Mouse (Mus musculus) heart, adult 18-20 months (tissue): ENCODE measurements around the gene Camta1. TPM values are rescaled to one million over a fixed set of nuclear protein-coding genes. Genes with fewer than 3 reads are reported as not detected.

Experiments used
- DNase-seq, 2 experiments: peaks; one replicate each; pipeline ENCODE4 v3.0.0; 2021 to 2022; ENCODE audit warnings: mixed read lengths in 1 of 2
- total RNA-seq, 2 experiments: library from RNA; stranded (reverse); gene quantifications; 2 replicates each; pipeline ENCODE4 v1.2.3; 2021

The Camta1 gene
- total RNA-seq, 2 experiments from 2014 or later: 207 to 208 TPM

GRCm38 (mm10) chr4:151738875-151739274 is 122.8 kb downstream of the Camta1 start:
- DNase-seq: no peak

GRCm38 (mm10) chr4:151738280-151738679 is 123.4 kb downstream of the Camta1 start:
- no peak for DNase-seq

DNA sequence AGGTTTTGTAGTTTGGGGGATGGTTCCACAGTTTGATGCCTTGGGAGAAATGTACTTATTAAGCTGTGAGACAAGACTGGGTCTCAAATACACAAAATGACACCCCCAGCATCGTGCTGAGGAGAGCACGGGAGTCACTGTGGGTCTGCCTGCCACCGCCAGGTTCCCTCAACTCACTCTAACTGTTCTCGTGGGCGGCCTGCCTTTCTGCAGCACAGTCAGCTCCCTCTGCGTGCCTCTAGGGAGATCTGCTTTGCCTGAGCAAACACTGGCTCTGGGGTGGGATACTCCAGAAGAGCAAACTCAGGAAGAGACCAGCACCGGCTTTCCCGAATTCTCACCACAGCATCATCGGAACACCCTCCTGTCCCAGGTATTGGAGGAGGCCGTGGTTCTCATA is 129.0 kb downstream of the Camta1 start:
- no peak for DNase-seq

DNA sequence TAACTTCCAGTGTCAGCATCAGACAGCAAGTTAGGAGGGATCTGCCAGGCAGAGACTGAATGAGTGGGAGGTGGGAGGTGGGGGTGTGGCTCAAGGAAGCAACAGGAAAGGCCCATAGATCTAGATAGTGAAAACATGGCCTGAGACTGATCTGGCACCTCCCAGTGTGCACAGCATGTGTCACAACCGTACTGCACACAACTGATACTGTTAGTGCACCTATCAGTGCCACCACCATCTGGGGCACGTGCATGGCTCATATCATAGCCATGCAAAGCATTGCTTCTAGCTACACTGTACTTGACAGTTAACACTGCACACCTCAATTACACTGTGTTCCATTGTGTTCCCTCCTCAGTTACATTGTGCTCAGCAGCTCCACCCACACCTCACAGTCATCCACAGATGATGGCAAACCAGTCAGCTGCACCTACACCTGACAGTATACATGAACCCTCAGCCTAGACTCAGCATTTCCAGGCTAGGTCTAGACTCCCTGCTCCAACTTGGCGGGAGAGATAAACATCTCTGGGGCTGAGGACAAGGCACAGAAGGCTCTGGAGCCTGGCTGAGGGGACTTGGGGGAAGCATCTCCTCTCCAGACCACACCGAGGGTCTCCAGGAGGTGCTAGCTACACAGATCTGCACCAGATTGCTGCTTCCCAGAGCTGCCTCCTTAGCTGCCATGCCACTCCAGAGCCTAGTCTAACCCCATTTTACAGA is 131.5 kb downstream of the Camta1 start:
- no peak for DNase-seq

DNA sequence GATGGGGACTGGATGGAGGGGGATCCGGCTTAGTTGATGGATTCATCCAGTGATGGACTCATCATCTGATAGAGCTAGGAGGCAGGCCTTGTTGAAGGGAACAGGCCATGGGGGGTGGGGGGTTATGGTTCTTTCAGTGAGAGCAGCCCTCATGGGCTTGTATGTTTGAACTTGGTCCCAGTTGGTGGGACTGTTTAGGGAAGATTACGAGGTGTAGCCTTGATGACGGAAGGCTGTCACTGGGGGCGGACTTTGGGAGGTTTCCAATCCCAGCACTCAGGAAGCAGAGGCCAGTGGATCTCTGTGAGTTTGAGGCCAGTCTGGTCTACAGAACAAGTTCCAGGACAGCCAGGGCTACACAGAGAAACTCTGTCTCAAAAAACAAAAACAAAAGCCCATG is 132.6 kb downstream of the Camta1 start:
- DNase-seq: no peak

DNA sequence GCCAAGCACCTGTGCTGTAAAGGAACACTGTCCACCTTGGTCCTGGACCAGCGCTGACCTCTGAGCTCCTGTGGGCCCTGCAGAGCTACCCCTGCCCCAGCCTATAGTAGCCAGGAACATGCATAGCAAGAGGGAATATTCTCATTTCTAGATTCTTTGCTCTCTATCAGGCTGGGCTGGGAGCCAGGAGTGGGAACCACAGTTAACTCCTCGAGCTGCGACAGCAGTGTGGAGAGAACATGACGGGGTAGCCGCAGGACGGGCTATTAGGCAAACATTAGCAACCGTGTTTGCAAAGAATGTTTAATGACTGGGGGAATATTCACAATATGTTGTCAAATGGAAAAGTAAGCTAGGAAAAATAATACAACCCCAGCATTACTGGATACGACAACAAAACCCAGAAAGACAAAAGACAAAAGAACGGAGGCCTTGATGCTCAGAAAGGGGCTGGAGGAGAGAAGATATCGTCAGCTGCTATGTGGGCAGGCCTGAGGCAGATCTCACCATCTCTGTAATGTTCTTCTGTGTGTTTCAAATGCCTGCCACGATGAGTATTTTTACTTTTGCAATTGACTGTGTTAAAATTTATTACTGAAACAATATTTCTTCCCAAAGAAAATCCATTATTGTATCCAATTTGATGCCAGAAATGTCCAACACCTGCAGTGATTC is 133.1 kb downstream of the Camta1 start:
- DNase-seq: no peak

DNA sequence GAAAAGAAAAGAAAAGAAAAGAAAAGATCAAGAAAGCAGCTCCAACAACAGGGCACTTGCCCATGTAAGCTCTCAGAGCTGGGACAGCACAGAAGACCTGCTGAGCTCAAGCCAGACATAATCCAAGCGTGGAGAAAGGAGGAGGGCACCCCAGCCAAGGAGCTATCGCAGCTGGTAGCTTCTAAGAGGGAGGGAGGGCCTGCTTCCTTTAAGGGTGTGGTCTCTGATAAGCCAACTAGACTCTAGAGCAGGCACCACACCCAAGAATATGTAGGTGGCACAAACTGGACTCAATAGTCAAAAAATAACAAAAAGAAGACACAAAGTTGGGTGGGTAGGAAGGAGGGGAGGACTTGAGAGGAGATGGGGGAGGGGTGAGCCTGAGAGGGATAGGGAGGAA is 135.3 kb downstream of the Camta1 start:
- no peak for DNase-seq

GRCm38 (mm10) chr4:151724897-151725296 is 136.8 kb downstream of the Camta1 start:
- DNase-seq: no peak

GRCm38 (mm10) chr4:151720722-151721467 is 140.8 kb downstream of the Camta1 start:
- DNase-seq: no peak

DNA sequence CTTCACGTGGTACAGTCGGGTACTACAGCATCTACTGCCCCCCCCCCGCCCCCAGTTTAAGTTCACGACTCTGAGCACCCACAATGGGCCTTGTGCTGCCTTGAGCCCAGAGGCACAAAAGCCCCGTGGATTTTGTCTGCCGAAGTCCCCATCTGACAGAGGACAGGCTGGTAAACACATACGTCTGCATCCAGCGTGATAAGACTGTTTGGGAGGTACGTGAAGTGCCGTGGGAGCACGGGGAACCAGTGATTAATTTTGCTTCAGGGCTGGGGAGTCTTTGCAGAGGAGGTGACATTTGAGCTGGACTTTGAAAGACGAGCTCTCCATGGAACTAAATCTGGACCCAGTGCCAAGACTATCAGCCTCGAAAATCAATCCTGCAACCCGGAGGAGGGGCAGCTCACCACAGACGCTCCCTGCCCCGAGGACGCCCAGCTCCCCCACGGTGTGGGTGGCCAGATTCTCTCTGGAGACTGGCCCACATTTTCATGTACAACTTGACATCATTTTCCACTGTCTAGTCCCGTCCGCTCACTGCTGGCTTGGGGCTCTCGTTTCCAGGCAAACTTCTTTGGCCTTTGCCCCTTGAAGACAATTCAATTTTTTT is 142.7 kb downstream of the Camta1 start:
- DNase-seq: no peak

GRCm38 (mm10) chr4:151717864-151718263 is 143.8 kb downstream of the Camta1 start:
- no peak for DNase-seq

DNA sequence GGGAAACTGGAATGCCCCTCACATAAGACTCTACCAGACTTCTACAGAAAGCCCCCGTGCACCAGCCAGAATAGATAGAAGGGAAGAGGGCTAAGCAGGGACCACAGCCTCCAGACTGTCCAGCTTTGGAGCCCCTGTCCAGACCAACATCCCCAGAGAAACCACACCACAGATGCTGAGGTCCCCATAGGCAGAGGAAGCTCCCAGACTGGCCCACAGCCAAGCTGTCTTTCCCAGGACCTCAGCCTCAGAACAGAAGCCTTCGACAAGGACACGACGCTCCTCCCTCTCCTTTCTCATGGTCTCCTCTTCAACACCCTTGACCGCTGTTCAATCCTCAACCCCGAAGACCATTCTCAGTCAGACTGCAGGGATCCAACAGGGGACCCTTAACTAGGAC is 148.0 kb downstream of the Camta1 start:
- DNase-seq: no peak

DNA sequence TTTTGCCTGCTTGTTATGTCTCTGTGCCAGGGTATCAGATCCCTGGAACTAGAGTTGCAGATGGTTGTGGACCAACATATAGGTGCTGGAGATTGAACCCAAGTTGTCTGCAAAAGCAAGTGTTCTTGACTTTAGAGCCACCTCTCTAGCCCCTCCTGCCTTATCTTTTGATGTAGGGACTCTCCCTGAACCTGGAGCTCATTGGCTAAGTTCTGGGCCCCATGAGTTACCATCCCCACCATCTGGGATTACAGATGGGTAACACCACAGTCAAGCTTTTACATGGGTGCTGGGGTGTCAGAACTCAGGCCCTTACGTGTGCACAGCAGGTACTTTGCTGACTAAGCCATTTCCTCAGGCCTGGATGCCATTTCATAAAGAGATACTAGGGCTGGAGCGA is 150.3 kb downstream of the Camta1 start:
- DNase-seq: no peak

DNA sequence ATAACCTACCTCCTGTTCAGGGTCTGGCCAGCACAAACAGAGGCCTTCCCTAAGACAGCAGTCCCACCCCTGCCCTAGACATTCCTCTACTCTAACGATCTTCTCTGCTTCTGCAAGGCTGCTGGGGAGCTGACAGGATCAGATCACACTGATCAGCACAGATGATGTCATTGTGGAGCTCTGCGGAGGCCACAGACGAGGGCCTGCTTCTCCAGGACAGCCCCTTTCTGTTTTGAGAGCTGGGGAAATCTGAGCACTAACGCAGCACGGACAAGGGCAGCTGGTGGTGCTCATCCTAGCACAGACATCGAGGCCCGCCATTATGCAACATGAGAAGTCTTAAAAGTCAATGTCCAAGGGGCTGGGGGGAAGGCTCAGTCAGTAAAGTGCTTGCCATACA is 151.2 kb downstream of the Camta1 start:
- DNase-seq: peak in 1 of 2 experiments; percentile 9

GRCm38 (mm10) chr4:151709269-151709668 is 152.4 kb downstream of the Camta1 start:
- no peak for DNase-seq

GRCm38 (mm10) chr4:151703069-151703735 is 158.5 kb downstream of the Camta1 start:
- DNase-seq: no peak

GRCm38 (mm10) chr4:151702463-151702862 is 159.2 kb downstream of the Camta1 start:
- DNase-seq: no peak

DNA sequence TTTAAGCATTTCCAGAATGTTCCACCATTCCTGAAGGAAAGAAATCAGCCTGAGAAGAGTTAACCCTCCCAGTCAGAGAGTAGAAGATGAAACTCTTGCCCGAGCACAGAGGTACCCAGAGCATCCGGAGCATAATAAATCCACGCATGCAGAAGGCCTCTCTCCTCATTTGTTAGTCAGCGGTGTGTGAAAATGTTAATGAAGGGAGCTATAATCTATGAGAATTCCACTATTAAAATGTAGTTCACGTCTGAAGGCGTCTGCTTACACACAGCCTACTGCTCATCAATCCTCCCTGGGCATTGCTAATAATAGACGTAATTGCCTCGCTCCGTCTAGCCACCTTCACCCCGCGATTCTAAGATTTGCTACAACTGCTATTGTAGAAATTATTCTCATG is 165.7 kb downstream of the Camta1 start:
- no peak for DNase-seq

DNA sequence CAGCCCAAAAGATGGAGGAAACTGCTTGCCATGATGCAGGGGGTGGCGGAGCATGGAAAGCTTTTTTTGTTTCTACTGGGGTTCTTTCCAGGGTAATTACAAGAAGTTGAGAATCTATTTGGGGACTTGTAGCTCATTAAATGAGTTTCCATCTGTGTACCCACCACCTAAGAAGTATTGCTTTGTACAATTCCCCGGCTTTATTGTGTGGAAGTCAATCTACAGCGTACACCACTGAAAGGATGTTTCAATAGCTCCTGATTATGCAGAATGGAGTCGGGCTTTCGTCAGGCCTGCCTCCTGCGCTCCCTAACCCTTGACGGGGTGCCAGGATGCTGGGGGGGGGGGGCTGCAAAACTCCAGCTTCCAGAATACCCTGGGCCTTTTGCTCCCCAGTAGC is 167.1 kb downstream of the Camta1 start:
- DNase-seq: no peak

DNA sequence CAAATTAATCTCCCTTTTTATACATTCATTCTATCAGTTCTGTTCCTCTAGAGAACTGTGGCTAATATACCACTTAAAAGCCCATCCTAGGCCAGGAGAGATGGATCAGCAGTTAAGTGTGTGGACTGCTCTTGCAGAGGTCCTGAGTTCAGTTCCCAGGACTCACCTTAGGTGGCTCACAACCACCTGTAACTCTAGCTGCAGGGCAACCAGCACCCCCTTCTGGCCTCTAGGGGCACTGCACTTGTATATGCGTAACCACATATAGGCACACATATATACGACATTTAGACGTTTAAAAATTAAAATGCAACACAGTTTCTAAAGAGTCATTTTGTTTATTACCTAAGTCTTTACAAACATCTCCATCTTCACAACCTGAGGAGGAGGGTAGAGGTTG is 167.6 kb downstream of the Camta1 start:
- no peak for DNase-seq

- DNase-seq: no peak
Measured at GRCm38 (mm10) chr4:151690041-151690440, 171.6 kb downstream of the Camta1 start.

DNA sequence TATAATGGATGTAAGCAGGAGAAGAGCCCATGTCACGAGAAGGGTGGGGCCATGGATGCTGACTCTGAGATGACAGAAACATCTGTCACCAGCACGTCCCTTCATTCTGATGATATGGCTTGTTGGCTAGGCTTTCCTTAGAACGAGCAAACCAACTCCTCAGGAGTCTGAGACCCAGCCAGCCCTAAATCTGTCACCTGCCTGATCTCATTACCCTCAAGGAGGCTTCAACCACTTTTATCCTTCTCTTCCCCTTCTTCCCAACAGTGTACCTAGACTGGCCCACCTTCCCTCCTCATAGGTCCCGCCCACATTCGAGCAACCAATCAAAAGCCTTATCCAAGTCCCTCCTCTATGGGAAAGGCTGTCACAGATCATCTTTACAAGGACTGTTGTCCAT is 173.5 kb downstream of the Camta1 start:
- DNase-seq: no peak
